Mouse (Mus musculus) frontal cortex, postnatal 25 days (tissue): ENCODE results near the gene Il15ra.
A peak's percentile ranks its signal among the peaks of the same experiment; 100 is the strongest.

Experiments
- DNase-seq, 2 experiments: peaks; one replicate each; pipeline ENCODE4 v3.0.0; 2022; ENCODE audit warnings: low spot score in 2 of 2

The Il15ra gene

GRCm38 (mm10) chr2:11705201-11706025 is at the start of gene Il15ra:
Gene Il15ra (plus strand): TSS chr2:11705290.
- DNase-seq = peak; percentile 21 to 43

DNA sequence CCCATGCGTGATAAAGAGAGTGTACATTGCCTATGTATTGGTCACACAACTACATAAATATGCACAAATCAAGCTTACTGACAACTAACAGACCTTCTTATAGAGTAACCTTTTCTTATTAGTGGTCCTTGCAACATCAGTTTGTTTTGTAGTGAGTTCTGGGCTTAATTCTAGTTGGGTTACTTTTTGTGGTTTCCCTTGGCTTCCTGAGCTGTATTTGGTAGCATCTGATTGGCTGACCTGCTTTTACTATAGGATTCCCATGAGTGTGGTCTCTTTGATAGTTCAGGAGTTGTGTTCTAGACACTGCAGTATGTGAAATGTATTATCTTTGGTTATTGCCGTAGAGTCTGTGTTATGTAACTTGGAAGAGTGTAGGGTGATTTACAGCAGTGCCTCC is 47.5 kb upstream of the Il15ra start:
- no peak for DNase-seq

- no peak for DNase-seq
Measured at GRCm38 (mm10) chr2:11659263-11659662, 45.8 kb upstream of the Il15ra start.

DNA sequence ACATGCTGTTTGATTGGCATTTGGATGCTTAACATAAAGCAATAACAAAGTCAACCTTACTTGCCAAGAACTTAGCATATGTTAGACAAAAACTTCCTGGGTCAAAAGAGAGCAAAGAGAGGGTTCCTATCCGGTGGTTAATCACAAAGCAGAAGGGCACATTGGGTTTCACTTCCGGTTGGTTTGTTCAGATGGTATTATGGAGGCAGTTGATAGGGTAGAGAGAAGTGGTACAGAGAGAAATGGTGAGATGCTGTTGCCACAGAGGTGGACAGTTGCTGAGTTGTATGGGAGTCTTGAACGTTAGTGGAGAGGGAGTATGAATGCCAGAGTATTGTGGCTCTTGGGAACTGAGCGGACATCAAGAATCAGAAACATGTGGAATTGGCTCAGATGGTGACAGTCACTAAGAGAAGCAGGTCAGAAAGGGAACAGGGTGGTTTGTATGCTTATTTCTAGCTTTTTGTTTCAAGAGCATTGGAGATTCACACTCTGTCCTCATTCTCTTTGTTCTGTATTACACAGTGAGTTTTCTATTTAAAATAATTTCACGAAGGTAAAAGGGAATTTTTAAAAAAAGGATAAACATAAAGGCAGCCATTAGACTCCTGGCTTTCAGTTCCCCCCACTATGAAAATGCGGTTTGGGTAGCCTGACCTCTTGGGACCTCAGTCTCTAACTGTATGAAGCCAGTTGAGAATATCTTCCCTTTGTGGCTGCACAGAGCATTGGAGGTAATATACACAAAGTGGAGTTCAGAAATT is 42.8 kb upstream of the Il15ra start:
- DNase-seq = no peak

GRCm38 (mm10) chr2:11662907-11663230 is 42.2 kb upstream of the Il15ra start:
- DNase-seq = no peak

DNA sequence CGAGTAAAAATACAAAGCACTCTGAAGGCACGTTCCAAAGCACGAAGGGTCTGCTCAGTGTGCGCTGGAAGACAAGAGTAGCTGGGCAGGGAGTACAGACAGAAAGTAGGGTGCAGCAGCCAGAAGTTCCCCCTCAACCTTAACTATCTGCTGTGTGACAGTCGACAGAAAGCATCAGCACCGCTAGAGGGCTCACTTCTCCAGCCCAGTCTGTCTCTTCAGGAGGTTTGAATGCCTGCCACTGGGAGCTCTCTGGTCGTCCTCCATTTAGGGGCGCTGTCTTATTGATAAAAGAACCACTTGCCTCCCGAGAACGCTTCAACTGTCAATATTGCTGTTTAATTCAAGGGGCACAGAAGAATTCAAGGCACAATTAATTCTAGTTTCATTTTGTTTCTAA is 41.1 kb upstream of the Il15ra start:
- DNase-seq = peak; percentile 70 to 79

DNA sequence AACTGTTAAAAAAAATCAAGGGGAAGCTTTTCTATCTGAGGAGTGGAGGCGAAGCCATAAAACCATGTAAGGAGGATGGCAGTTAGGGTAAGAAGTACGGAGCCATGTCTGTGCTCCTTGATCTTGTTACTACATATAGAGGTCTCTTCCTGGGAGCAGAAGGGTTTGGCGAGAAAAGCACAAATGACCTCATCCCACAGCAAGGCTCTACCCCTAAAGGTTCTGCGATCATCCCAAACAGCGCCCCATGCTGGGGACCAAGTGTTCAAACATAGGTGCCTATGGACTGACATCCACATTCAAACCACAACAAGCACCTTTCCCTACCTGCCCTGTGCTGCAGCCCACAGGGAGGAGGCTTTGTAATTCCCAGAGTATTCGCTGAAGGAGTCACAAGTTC is 40.7 kb upstream of the Il15ra start:
- peak in 1 of 2 experiments; percentile 20 for DNase-seq

GRCm38 (mm10) chr2:11664806-11665205 is 40.3 kb upstream of the Il15ra start:
- no peak for DNase-seq

- no peak for DNase-seq
Measured at GRCm38 (mm10) chr2:11665326-11665725, 39.8 kb upstream of the Il15ra start.

DNA sequence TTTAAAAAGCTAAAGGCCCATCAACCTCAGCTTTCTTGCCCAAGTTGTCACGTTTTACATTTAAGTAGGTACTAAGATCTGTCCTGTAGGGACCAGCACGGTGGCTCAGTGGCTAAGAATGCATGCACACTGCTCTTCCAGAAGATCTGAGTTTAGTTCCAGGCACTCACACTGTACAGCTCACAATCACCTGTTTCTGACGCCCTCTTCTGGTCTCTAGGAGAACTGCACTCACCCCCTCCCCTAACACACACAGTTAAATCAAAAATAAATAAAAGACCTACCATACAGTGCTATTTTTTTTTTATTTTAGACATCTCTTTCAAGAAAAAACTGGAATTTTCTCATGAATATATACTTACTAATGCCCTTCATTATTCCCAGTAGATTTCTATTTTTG is 32.9 kb upstream of the Il15ra start:
- DNase-seq = no peak

- DNase-seq = no peak
Measured at GRCm38 (mm10) chr2:11679626-11680025, 25.5 kb upstream of the Il15ra start.

DNA sequence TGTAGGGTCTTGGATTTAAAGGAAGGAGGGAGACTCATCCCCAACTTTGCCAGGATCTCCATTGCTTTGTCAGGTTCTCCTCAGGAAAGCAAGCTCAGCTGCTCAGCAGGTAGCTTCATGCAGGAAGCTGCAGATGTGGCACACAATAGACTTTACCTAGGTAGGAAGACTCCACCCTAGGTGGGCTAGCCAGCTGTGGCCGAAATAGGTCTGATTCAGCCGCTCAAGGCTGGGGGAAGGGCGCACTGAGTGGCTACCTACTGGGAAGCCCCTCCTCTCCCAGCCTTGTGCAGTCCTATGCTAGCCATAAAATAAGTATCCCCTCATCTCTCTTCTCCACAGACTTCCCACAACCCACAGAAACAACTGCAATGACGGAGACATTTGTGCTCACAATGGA is 22.4 kb upstream of the Il15ra start:
- DNase-seq = no peak

DNA sequence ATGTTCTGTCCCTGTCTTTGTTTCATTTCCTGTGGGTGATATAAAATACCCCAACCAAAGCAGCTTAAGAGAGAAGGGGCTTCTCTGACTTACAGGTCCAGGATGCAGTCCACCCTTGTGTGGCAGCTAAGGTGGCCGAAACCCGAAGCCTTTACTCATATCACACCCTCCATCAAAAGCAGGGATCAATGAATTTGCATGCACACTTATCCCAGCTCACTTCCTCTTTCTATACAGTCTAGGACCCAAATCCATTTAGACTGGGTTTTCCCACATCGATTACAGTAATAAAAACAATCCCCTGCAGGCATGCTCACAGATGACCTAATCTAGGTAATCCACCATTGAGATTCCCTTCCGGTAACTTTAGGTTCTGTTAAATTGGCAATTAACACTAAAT is 18.6 kb upstream of the Il15ra start:
- no peak for DNase-seq

DNA sequence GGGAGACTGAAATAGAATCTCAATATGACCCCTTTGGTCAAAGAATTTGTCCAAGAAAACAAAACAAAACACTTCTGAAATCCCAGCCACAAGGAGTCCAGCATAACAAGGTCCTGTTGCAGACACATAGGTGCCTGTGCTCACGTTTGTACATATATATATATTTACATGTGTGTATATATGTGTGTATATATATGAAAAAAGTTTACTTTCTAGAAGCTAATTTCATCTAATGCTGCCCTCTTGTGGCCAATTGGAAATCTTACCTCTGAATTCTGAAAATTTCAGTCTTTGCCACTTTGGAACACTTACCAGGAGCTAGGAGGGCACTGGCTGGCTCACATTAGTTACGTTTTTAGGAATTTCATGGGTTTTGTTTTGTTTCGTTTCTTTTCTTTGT is 17.7 kb upstream of the Il15ra start:
- no peak for DNase-seq

DNA sequence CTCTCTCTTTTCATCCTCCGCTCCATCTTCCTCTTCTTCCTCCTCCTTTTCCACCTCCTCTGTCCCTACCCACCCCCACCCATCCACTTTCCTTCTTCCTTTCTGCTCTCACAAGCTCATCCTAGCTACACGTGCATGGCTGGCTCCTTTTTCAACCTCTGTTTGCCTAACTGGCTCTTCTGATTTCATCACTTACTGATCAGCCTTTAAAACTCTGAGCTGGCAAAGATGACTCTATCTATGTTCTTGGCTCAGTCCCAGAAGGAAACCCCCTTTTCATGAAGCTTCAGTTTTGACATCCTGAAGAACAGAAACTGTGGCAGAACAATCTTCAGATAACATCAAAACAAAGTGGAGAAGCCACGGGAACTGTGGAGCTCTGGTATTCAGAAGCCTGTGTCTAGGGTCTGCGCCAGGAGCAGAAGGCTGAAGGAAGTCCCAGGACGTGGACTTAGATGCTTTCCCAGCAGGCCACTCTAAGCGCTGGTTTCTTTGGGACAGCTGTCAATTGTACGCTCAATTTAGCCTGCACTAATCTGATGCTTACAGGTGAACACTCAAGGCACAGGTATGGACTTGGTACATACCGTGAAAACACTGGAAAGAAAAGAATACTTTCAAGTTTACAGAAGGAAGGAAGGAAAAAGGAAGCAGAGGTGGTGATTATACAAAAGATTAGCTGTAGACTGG is 14.7 kb upstream of the Il15ra start:
- no peak for DNase-seq

GRCm38 (mm10) chr2:11693352-11693751 is 11.7 kb upstream of the Il15ra start:
- no peak for DNase-seq

- DNase-seq = no peak
Measured at GRCm38 (mm10) chr2:11694104-11694503, 11.0 kb upstream of the Il15ra start.

DNA sequence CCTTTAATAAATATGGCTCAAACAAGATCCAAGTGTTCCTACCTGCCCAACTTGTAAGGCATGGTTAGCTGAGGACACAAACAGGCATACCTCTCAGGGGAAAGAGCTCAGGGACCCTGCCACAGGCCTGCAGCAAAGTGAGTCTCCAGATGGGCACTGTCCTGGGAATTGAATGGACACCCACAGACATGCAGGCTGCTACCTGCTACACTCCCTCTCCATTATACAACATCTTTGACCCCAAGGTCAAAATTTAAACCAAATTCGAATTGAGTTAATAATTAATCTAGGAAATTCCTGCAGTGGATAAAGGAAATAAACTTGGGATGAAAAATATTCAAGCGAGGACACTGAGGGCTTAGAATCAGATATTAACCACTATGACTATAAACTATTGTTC is 9.2 kb upstream of the Il15ra start:
- no peak for DNase-seq

- DNase-seq = no peak
Measured at GRCm38 (mm10) chr2:11698994-11699393, 6.1 kb upstream of the Il15ra start.

DNA sequence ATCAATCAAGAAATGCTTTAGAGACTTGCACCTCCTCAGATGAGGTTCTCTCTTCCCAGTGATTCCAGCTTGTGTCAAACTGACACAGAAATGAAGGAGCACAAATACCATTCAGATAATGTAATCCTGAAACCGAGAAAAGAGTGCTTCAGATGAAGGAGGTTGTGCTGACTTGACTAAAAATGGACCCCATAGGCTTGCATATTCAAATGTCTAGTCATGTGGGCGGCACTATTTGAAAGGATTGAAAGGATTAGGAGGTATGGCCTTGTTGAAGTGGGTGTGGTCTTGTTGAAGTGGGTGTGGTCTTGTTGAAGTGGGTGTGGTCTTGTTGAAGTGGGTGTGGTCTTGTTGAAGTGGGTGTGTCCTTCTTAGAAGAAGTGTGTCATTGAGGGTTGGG is 5.2 kb upstream of the Il15ra start:
- no peak for DNase-seq

GRCm38 (mm10) chr2:11706030-11706745 is 1.1 kb downstream of the Il15ra start:
- no peak for DNase-seq

GRCm38 (mm10) chr2:11706746-11707065 is 1.6 kb downstream of the Il15ra start:
- no peak for DNase-seq
